Mouse (Mus musculus) ZHBTc4 (cell line): ENCODE data around the gene Ndufa4l2.
A peak's percentile ranks its signal among the peaks of the same experiment; 100 is the strongest.

Experiments used
- DNase-seq: peaks from one replicate; pipeline ENCODE4 v3.0.0-alpha.2; 2011; ENCODE audit warnings: low read depth, low spot score

Gene Ndufa4l2

GRCm38 (mm10) chr10:127514764-127515163, at the start of gene Ndufa4l2:
TSS of gene Ndufa4l2 (plus strand) at chr10:127514967.
- DNase-seq = peak; percentile 69

GRCm38 (mm10) chr10:127471281-127471988, 43.3 kb upstream of the Ndufa4l2 start:
- DNase-seq = no peak

- DNase-seq = no peak
Measured at GRCm38 (mm10) chr10:127472722-127473121, 42.0 kb upstream of the Ndufa4l2 start.

- no peak for DNase-seq
Measured at GRCm38 (mm10) chr10:127475175-127475574, 39.6 kb upstream of the Ndufa4l2 start.

- no peak for DNase-seq
Measured at GRCm38 (mm10) chr10:127476541-127476940, 38.2 kb upstream of the Ndufa4l2 start.

GRCm38 (mm10) chr10:127477301-127477700, 37.5 kb upstream of the Ndufa4l2 start:
- DNase-seq = no peak

GRCm38 (mm10) chr10:127479131-127479530, 35.6 kb upstream of the Ndufa4l2 start:
- DNase-seq = peak; percentile 46

GRCm38 (mm10) chr10:127480833-127481813, 33.6 kb upstream of the Ndufa4l2 start:
- peak; percentile 16 for DNase-seq

- no peak for DNase-seq
Measured at GRCm38 (mm10) chr10:127485235-127485634, 29.5 kb upstream of the Ndufa4l2 start.

GRCm38 (mm10) chr10:127488856-127489255, 25.9 kb upstream of the Ndufa4l2 start:
- no peak for DNase-seq

- no peak for DNase-seq
Measured at GRCm38 (mm10) chr10:127490160-127491127, 24.3 kb upstream of the Ndufa4l2 start.

GRCm38 (mm10) chr10:127491128-127491512, 23.6 kb upstream of the Ndufa4l2 start:
- DNase-seq = no peak

GRCm38 (mm10) chr10:127492118-127492517, 22.6 kb upstream of the Ndufa4l2 start:
- no peak for DNase-seq

GRCm38 (mm10) chr10:127496156-127496555, 18.6 kb upstream of the Ndufa4l2 start:
- DNase-seq = no peak

- no peak for DNase-seq
Measured at GRCm38 (mm10) chr10:127499516-127499915, 15.3 kb upstream of the Ndufa4l2 start.

- DNase-seq = no peak
Measured at GRCm38 (mm10) chr10:127500042-127500441, 14.7 kb upstream of the Ndufa4l2 start.

GRCm38 (mm10) chr10:127500894-127501893, 13.6 kb upstream of the Ndufa4l2 start, which contains the start of gene Stac3:
TSS of gene Stac3 (plus strand) at chr10:127501686.
- no peak for DNase-seq

- peak; percentile 92 for DNase-seq
Measured at GRCm38 (mm10) chr10:127508239-127508638, 6.5 kb upstream of the Ndufa4l2 start.

GRCm38 (mm10) chr10:127509051-127509836, 5.5 kb upstream of the Ndufa4l2 start:
- DNase-seq = peak; percentile 98
